Mouse (Mus musculus) kidney, adult 18-20 months (tissue): ENCODE results near the gene Olfr1274-ps.
A peak's percentile ranks its signal among the peaks of the same experiment; 100 is the strongest.
"Not testable (repeated sequence)": the region's sequence is repeated elsewhere in the genome, so short reads cannot be mapped to it uniquely, and the experiment has no call there.

Experiments used
- DNase-seq: peaks from one replicate; pipeline ENCODE4 v3.0.0; 2021

Olfr1274-ps gene

GRCm38 (mm10) chr2:90398633-90399107 is at the start of gene Olfr1274-ps:
Gene Olfr1274-ps, plus strand, starts transcription at chr2:90398683.
- DNase-seq, result not testable (repeated sequence)

DNA sequence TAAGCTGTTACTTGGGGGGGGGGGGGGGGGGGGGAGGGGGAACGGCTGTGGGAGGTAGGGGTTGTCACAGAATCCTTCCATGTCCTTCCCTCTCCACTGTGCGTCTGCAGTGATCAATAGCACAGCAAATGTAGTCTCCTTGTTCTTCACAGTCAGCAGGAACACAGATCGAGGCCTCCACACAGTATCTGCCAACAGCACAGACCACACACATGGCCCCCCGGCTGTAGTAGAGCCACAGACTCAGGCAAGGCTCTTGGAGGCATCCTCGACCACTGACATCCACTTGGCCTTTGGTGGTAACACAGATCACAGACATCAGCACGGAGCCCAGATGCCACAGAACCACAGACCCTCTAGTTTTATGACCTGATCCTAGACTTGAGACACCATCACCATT is 47.4 kb upstream of the Olfr1274-ps start:
- DNase-seq, result not testable (repeated sequence)

DNA sequence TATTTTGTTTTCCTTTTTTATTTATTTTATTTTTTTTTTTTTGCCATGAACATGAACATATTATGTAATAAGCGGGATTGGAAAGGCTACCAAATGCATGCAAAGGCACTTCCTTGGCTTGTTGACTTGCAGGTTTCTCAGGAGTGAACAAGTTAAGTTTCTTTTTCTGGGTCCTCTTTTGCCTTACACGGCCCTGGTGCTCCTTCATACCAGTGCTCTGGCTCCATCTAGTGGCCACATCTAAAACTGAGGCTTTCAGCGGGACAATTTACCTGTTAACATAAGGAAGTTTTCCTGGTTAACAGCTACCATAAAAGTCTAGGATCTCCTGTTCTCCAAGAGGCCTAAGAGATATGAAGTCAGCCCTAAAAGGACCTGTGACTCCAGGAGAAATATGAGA is 46.9 kb upstream of the Olfr1274-ps start:
- DNase-seq, result not testable (repeated sequence)

- DNase-seq, result not testable (repeated sequence)
These were observed 39.3 kb upstream of the Olfr1274-ps start for GRCm38 (mm10) chr2:90359229-90359628.

- not testable (repeated sequence) for DNase-seq
These were observed 38.3 kb upstream of the Olfr1274-ps start for GRCm38 (mm10) chr2:90360199-90360598.

DNA sequence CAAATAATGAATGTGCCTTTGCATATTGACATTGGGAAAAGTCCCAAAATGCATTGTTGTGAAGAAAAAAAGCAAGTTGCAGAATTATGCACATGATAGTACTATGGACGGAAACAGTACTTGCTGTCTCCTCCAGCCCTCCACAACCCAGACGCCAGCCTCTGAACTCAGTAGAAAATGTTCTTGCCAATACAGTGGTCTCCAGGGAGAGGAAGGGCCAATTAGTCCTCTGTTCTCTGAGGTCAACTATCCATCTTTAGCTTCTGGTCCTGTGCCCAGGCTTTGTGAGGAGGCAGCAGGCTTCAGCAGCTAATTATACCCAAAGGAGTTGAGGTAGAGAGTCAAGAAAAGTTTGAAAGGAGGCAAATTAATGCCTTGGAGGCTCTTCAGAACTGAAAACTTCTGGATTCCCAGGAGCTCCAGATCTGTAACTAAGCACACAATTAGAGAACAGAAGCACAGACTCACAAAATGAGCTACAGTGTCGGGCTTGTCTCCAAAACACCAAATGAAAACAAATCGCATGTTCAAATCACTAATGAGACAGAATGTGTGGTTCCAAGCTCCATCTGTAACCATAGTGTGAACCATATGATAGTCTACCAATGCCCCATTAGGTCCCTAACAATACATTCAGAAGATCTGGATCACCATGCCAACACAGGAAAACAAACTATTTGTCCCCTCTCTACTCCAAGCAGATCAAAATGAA is 15.8 kb downstream of the Olfr1274-ps start:
- DNase-seq, result not testable (repeated sequence)

- not testable (repeated sequence) for DNase-seq
These were observed 23.8 kb downstream of the Olfr1274-ps start for GRCm38 (mm10) chr2:90422282-90422681.

DNA sequence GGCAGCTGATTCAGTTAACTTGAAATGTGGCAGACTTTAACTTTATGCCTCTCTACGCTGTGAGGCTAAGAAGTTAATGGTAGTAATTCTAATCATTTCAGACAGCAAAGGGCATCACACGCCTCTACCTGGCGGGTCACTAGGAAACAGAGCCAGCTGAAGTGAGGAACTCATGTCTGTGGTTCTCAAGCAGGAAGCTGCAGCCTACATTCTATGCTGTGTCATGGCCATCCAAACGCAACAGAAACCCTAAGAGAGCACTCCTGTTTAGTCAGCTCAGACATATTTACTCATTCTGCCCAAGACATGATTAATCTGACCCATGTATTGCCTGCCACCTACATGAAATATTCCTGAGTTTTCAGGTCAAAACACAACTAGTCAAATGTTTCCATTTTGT is 26.5 kb downstream of the Olfr1274-ps start:
- DNase-seq, result not testable (repeated sequence)

GRCm38 (mm10) chr2:90428988-90429717 is 30.7 kb downstream of the Olfr1274-ps start:
- DNase-seq, result not testable (repeated sequence)

GRCm38 (mm10) chr2:90429782-90430181 is 31.3 kb downstream of the Olfr1274-ps start:
- not testable (repeated sequence) for DNase-seq

DNA sequence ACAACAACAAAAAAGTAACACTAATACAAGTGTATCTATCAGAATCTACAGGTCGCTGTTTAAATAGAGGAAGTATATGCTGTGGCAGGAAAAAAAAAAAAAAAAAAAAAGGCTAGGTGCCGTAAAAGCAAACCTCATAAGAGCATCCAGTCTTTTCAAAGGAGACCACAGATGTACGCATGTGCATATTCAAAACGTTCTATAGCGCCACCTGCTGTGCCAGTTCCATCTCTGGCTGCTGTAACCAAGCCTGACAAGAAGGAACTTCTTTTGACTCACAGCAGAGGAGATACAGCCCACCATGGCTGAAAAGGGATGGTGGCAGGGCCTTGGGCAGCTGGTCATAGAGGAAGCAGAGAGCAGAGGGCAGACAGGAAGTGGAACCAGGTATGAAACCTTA is 39.0 kb downstream of the Olfr1274-ps start:
- DNase-seq, result not testable (repeated sequence)

GRCm38 (mm10) chr2:90440169-90440568 is 41.7 kb downstream of the Olfr1274-ps start:
- DNase-seq, result not testable (repeated sequence)

DNA sequence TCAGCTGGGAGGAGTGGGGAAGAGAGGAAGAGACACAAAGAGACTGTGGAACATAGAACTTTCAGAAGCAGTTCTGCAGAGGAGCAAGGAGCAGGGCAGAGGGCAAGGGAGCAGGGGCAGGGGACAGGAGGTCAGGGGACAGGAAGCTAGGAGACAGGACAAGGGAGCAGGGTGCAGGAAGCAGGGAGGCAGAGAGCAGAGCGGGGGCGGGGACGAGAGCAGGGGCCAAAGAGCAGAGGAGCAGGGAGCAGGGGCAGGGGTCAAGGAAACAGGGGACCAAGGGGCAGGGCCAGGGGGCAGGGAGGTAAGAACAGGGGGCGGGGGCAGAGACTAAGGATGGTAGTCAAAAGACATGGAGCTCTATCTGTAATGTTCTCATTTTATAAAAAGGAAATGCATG is 43.3 kb downstream of the Olfr1274-ps start:
- not testable (repeated sequence) for DNase-seq

GRCm38 (mm10) chr2:90443811-90444210 is 45.3 kb downstream of the Olfr1274-ps start:
- no peak for DNase-seq

DNA sequence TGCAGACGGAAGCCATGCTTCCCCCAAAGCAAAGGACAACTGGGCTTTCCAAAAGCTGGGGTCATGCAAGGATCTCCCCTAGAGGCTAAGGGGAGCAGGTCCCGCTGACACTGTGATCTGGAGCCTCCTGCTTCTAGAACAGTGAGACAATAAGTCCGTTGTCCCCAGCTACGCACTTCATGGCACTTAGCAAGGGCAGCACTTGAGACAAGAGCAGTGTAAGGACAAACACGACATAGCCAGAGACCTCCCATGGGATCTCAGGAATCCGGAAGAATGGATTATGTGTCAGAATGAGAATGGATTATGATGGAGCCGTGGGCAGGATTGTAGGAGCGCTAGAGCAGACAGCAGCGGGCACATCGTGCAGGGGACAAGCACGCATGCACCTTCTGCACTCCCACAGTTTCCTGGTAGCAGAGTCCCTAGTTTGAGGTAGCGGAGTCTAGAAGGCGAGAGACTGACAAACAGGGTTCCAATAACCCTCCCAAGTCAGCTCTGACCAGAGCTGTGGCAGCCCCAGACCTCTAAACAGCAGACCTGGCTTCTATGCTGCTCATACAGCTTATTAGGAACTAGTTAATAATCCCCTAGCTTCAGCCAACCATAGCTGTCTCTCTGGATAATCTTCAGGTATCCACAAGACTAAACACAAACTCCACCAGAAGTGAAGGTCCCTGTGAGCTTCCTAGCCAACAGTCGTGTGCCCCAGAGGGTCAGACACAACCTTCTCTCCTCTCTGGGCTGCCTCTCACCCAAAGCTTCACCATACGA is 50.7 kb downstream of the Olfr1274-ps start:
- DNase-seq, result peak; percentile 9

GRCm38 (mm10) chr2:90452380-90452779 is 53.9 kb downstream of the Olfr1274-ps start:
- no peak for DNase-seq
